Comparison of ENCODE assay signal across 10 mouse cellular contexts in genomic region chr11:101466552-101466950, GRCm38 (mm10). TPM values are rescaled to one million over a fixed set of nuclear protein-coding genes. Genes with fewer than 3 reads are reported as not detected.
DNase-seq lines count a peak whose midpoint lies in the region; ATAC-seq and TF ChIP-seq lines count a peak whose summit lies in the region.
"Not testable (repeated sequence)": the region's sequence is repeated elsewhere in the genome, so short reads cannot be mapped to it uniquely, and the experiment has no call there.
"Had no signal": no experiment of that assay in that cellular context is flagged by ENCODE, and none has a peak within 500 bp of the region (broad histone marks: within the 10 kb centered on the region; RNA-seq: fewer than 3 reads in every experiment).

No protein-coding gene starts in this region.

- not testable (repeated sequence) for ATAC-seq in embryonic facial prominence, embryonic 12.5 days (ENCODE audit: insufficient number of reproducible peaks, insufficient read depth, low FRiP score, low TSS enrichment); forebrain, embryonic 16.5 days; heart, postnatal 0 days (ENCODE audit: insufficient read depth, low read depth); intestine, postnatal 0 days; liver, embryonic 11.5 days (replicated peaks; ENCODE audit: low FRiP score); neural tube, embryonic 13.5 days (ENCODE audit: low read depth)

- H3K4me1 ChIP-seq in E14TG2a.4 (replicated peaks; ENCODE audit: low read depth, low read length) = peaks cover 82% of the 10 kb centered on the region
- H3K4me1 ChIP-seq in embryonic facial prominence, embryonic 12.5 days = peaks cover 30% of the 10 kb centered on the region
- peaks cover 52% of the 10 kb centered on the region for H3K4me1 ChIP-seq in forebrain, embryonic 16.5 days (replicated peaks; ENCODE audit: control insufficient read depth, insufficient read depth, low read length)
- not testable (repeated sequence) for H3K4me1 ChIP-seq in heart, postnatal 0 days (ENCODE audit: control insufficient read depth, insufficient read depth); intestine, postnatal 0 days (replicated peaks; ENCODE audit: control insufficient read depth, insufficient read depth, low read length)
- peaks cover 51% of the 10 kb centered on the region for H3K4me1 ChIP-seq in liver, embryonic 11.5 days (replicated peaks; ENCODE audit: control insufficient read depth, insufficient read depth, low read length)
- peaks cover 69% of the 10 kb centered on the region for H3K4me1 ChIP-seq in megakaryocyte, embryonic 14.5 days
- H3K4me1 ChIP-seq in neural tube, embryonic 13.5 days (replicated peaks) = peaks cover 76% of the 10 kb centered on the region

- not testable (repeated sequence) for H3K9ac ChIP-seq in embryonic facial prominence, embryonic 12.5 days; forebrain, embryonic 16.5 days (replicated peaks; ENCODE audit: low read depth, low read length); intestine, postnatal 0 days (ENCODE audit: low read depth, low read length); liver, embryonic 11.5 days (ENCODE audit: low read depth, low read length); neural tube, embryonic 13.5 days
- peak overlapping the region; percentile 62; the same call in 1 of the 2 replicates for H3K9ac ChIP-seq in heart, postnatal 0 days (replicated peaks; ENCODE audit: low read depth, low read length)

- H3K27ac ChIP-seq in embryonic facial prominence, embryonic 12.5 days; forebrain, embryonic 16.5 days (ENCODE audit: low read length); heart, postnatal 0 days (ENCODE audit: low read depth); intestine, postnatal 0 days (ENCODE audit: low read depth, low read length); liver, embryonic 11.5 days (ENCODE audit: low read depth, low read length); neural tube, embryonic 13.5 days (replicated peaks): not testable (repeated sequence)

- not testable (repeated sequence) for DNase-seq in heart, postnatal 0 days (ENCODE audit: low spot score); liver, embryonic 11.5 days (ENCODE audit: low spot score)

- H3K4me3 ChIP-seq in E14TG2a.4 (replicated peaks; ENCODE audit: low read length) = peak overlapping the region; percentile 91
- H3K4me3 ChIP-seq in embryonic facial prominence, embryonic 12.5 days = peak overlapping the region; percentile 73; the same call in 1 of the 2 replicates
- peak overlapping the region; percentile 94 for H3K4me3 ChIP-seq in forebrain, embryonic 16.5 days (replicated peaks; ENCODE audit: low read length)
- peak overlapping the region; percentile 73 for H3K4me3 ChIP-seq in heart, postnatal 0 days (ENCODE audit: low read depth, low read length)
- peak overlapping the region; percentile 82; the same call in 1 of the 2 replicates for H3K4me3 ChIP-seq in intestine, postnatal 0 days (ENCODE audit: low read depth, low read length)
- peak overlapping the region; percentile 81 for H3K4me3 ChIP-seq in liver, embryonic 11.5 days (ENCODE audit: low read depth, low read length)
- H3K4me3 ChIP-seq in megakaryocyte, embryonic 14.5 days (replicated peaks) = peak overlapping the region; percentile 97
- peak overlapping the region; percentile 99 for H3K4me3 ChIP-seq in neural tube, embryonic 13.5 days

- TF ChIP-seq CTCF in E14TG2a.4 (conservative IDR thresholded peaks at IDR 0.05; ENCODE audit: low read length); heart, postnatal 0 days (IDR thresholded peaks at IDR 0.05; ENCODE audit: low read depth); intestine, postnatal 0 days (IDR thresholded peaks at IDR 0.05; ENCODE audit: low read depth): not testable (repeated sequence)

- WGBS in embryonic facial prominence, embryonic 12.5 days = 56% methylated on average over 5 of the region's 5 CpGs
- 59% methylated on average over 5 of the region's 5 CpGs for WGBS in forebrain, embryonic 16.5 days
- 49% methylated on average over 5 of the region's 5 CpGs for WGBS in heart, postnatal 0 days
- WGBS in intestine, postnatal 0 days = 58% methylated on average over 5 of the region's 5 CpGs
- WGBS in liver, embryonic 11.5 days = 57% methylated on average over 5 of the region's 5 CpGs
- 59% methylated on average over 5 of the region's 5 CpGs for WGBS in neural tube, embryonic 13.5 days

- H3K9me3 ChIP-seq in E14TG2a.4 (ENCODE audit: low read length); embryonic facial prominence, embryonic 12.5 days; forebrain, embryonic 16.5 days (ENCODE audit: control insufficient read depth, low read length); heart, postnatal 0 days (replicated peaks; ENCODE audit: control insufficient read depth, low read length); intestine, postnatal 0 days (ENCODE audit: control insufficient read depth); liver, embryonic 11.5 days (ENCODE audit: control insufficient read depth, low read length); megakaryocyte, embryonic 14.5 days; neural tube, embryonic 13.5 days: not testable (repeated sequence)

- peaks cover 25% of the 10 kb centered on the region for H3K36me3 ChIP-seq in E14TG2a.4 (ENCODE audit: insufficient read depth, low read length)
- not testable (repeated sequence) for H3K36me3 ChIP-seq in embryonic facial prominence, embryonic 12.5 days; forebrain, embryonic 16.5 days (ENCODE audit: control insufficient read depth, insufficient read depth); intestine, postnatal 0 days (ENCODE audit: control insufficient read depth, insufficient read depth); liver, embryonic 11.5 days (ENCODE audit: control insufficient read depth, insufficient read depth, low read length)
- peaks cover 13% of the 10 kb centered on the region for H3K36me3 ChIP-seq in heart, postnatal 0 days (replicated peaks; ENCODE audit: control insufficient read depth, insufficient read depth, low read length)
- H3K36me3 ChIP-seq in megakaryocyte, embryonic 14.5 days (replicated peaks; ENCODE audit: low read length) = peaks cover 13% of the 10 kb centered on the region
- H3K36me3 ChIP-seq in neural tube, embryonic 13.5 days = peaks cover 22% of the 10 kb centered on the region

- H3K27me3 ChIP-seq in E14TG2a.4 (ENCODE audit: insufficient read depth, low read length) = peaks cover 40% of the 10 kb centered on the region
- H3K27me3 ChIP-seq in embryonic facial prominence, embryonic 12.5 days = peaks cover 10% of the 10 kb centered on the region; the same call in 1 of the 2 replicates
- not testable (repeated sequence) for H3K27me3 ChIP-seq in forebrain, embryonic 16.5 days (replicated peaks; ENCODE audit: control insufficient read depth, insufficient read depth, low read length); heart, postnatal 0 days (ENCODE audit: control insufficient read depth, insufficient read depth, low read length); intestine, postnatal 0 days (replicated peaks; ENCODE audit: control insufficient read depth, insufficient read depth, low read length); liver, embryonic 11.5 days (replicated peaks; ENCODE audit: control insufficient read depth, insufficient read depth, low read length); neural tube, embryonic 13.5 days
- H3K27me3 ChIP-seq in megakaryocyte, embryonic 14.5 days (replicated peaks) = peaks cover 43% of the 10 kb centered on the region

- not testable (repeated sequence) for TF ChIP-seq EP300 in heart, postnatal 0 days (IDR thresholded peaks at IDR 0.05; ENCODE audit: low read depth)

- H3K4me2 ChIP-seq in embryonic facial prominence, embryonic 12.5 days (replicated peaks) = peak overlapping the region; percentile 94
- peak overlapping the region; percentile 67 for H3K4me2 ChIP-seq in forebrain, embryonic 16.5 days (ENCODE audit: low read length)
- H3K4me2 ChIP-seq in heart, postnatal 0 days (ENCODE audit: low read depth, low read length) = peak overlapping the region; percentile 89
- H3K4me2 ChIP-seq in intestine, postnatal 0 days (replicated peaks; ENCODE audit: low read depth) = peak overlapping the region; percentile 94
- peak overlapping the region; percentile 100 for H3K4me2 ChIP-seq in liver, embryonic 11.5 days
- H3K4me2 ChIP-seq in neural tube, embryonic 13.5 days = peak overlapping the region; percentile 86

RNA-seq across cellular contexts. Expression of gene Vat1, which starts 0.5 kb away (rescaled TPM):
- 32.2 and 35.4 TPM in 2 replicates for polyA plus RNA-seq in embryonic facial prominence, embryonic 12.5 days (2016; fragmentation: Nextera tagmentation; extraction: Ambion mirVana)
- polyA plus RNA-seq in forebrain, embryonic 16.5 days (2015; fragmentation: Nextera tagmentation; extraction: Ambion mirVana) = 65.5 and 79.5 TPM in 2 replicates
- total RNA-seq in heart, postnatal 0 days (2014; rRNA removed; ENCODE audit: low replicate concordance) = 82.0 and 84.2 TPM in 2 replicates
- polyA plus RNA-seq in heart, postnatal 0 days (2015; fragmentation: Nextera tagmentation; extraction: Ambion mirVana) = 19.5 and 19.7 TPM in 2 replicates
- 94.5 and 95.6 TPM in 2 replicates for polyA plus RNA-seq in intestine, postnatal 0 days (2015; fragmentation: Nextera tagmentation; extraction: Ambion mirVana)
- polyA plus RNA-seq in liver, embryonic 11.5 days (2014; fragmentation: Nextera tagmentation; extraction: Ambion mirVana) = 16.8 and 19.5 TPM in 2 replicates
- 47.7 and 94.2 TPM in 2 replicates for polyA plus RNA-seq in megakaryocyte, embryonic 14.5 days (2012; ENCODE audit: insufficient read depth, low replicate concordance)
- 72.6 and 75.8 TPM in 2 replicates for polyA plus RNA-seq in neural tube, embryonic 13.5 days (2015; fragmentation: Nextera tagmentation; extraction: Ambion mirVana)

RNA-seq across cellular contexts. Expression of gene Rnd2, which starts 1.8 kb away (rescaled TPM):
- polyA plus RNA-seq in embryonic facial prominence, embryonic 12.5 days (2016; fragmentation: Nextera tagmentation; extraction: Ambion mirVana) = 15.2 and 17.2 TPM in 2 replicates
- 91.6 and 95.8 TPM in 2 replicates for polyA plus RNA-seq in forebrain, embryonic 16.5 days (2015; fragmentation: Nextera tagmentation; extraction: Ambion mirVana)
- total RNA-seq in heart, postnatal 0 days (2014; rRNA removed; ENCODE audit: low replicate concordance) = 4.9 and 6.1 TPM in 2 replicates
- polyA plus RNA-seq in heart, postnatal 0 days (2015; fragmentation: Nextera tagmentation; extraction: Ambion mirVana) = 5.1 and 5.7 TPM in 2 replicates
- polyA plus RNA-seq in intestine, postnatal 0 days (2015; fragmentation: Nextera tagmentation; extraction: Ambion mirVana) = 27.8 and 31.9 TPM in 2 replicates
- polyA plus RNA-seq in liver, embryonic 11.5 days (2014; fragmentation: Nextera tagmentation; extraction: Ambion mirVana) = 3.7 and 5.4 TPM in 2 replicates
- 2.6 and 2.9 TPM in 2 replicates for polyA plus RNA-seq in megakaryocyte, embryonic 14.5 days (2012; ENCODE audit: insufficient read depth, low replicate concordance)
- polyA plus RNA-seq in neural tube, embryonic 13.5 days (2015; fragmentation: Nextera tagmentation; extraction: Ambion mirVana) = 80.5 and 83.0 TPM in 2 replicates
- total RNA-seq: monocyte, adult 5-6 weeks had no signal

RNA-seq across cellular contexts. Expression of gene Ifi35, which starts 18.3 kb away (rescaled TPM):
- polyA plus RNA-seq in embryonic facial prominence, embryonic 12.5 days (2016; fragmentation: Nextera tagmentation; extraction: Ambion mirVana) = 5.9 and 6.1 TPM in 2 replicates
- polyA plus RNA-seq in forebrain, embryonic 16.5 days (2015; fragmentation: Nextera tagmentation; extraction: Ambion mirVana) = 2.2 and 2.5 TPM in 2 replicates
- 26.3 and 28.9 TPM in 2 replicates for total RNA-seq in heart, postnatal 0 days (2014; rRNA removed; ENCODE audit: low replicate concordance)
- polyA plus RNA-seq in heart, postnatal 0 days (2015; fragmentation: Nextera tagmentation; extraction: Ambion mirVana) = 23.9 and 24.2 TPM in 2 replicates
- 100 and 102 TPM in 2 replicates for polyA plus RNA-seq in intestine, postnatal 0 days (2015; fragmentation: Nextera tagmentation; extraction: Ambion mirVana)
- polyA plus RNA-seq in liver, embryonic 11.5 days (2014; fragmentation: Nextera tagmentation; extraction: Ambion mirVana) = 31.2 and 34.6 TPM in 2 replicates
- 5.7 and 15.6 TPM in 2 replicates for polyA plus RNA-seq in megakaryocyte, embryonic 14.5 days (2012; ENCODE audit: insufficient read depth, low replicate concordance)
- 3.6 and 3.8 TPM in 2 replicates for polyA plus RNA-seq in neural tube, embryonic 13.5 days (2015; fragmentation: Nextera tagmentation; extraction: Ambion mirVana)

RNA-seq across cellular contexts. Expression of gene Rpl27, which starts 24.5 kb away (rescaled TPM):
- 361 and 382 TPM in 2 replicates for polyA plus RNA-seq in embryonic facial prominence, embryonic 12.5 days (2016; fragmentation: Nextera tagmentation; extraction: Ambion mirVana)
- 219 and 239 TPM in 2 replicates for polyA plus RNA-seq in forebrain, embryonic 16.5 days (2015; fragmentation: Nextera tagmentation; extraction: Ambion mirVana)
- total RNA-seq in heart, postnatal 0 days (2014; rRNA removed; ENCODE audit: low replicate concordance) = 796 and 938 TPM in 2 replicates
- 242 and 248 TPM in 2 replicates for polyA plus RNA-seq in heart, postnatal 0 days (2015; fragmentation: Nextera tagmentation; extraction: Ambion mirVana)
- 240 and 241 TPM in 2 replicates for polyA plus RNA-seq in intestine, postnatal 0 days (2015; fragmentation: Nextera tagmentation; extraction: Ambion mirVana)
- 553 and 579 TPM in 2 replicates for polyA plus RNA-seq in liver, embryonic 11.5 days (2014; fragmentation: Nextera tagmentation; extraction: Ambion mirVana)
- 250 and 697 TPM in 2 replicates for polyA plus RNA-seq in megakaryocyte, embryonic 14.5 days (2012; ENCODE audit: insufficient read depth, low replicate concordance)
- 303 and 315 TPM in 2 replicates for polyA plus RNA-seq in neural tube, embryonic 13.5 days (2015; fragmentation: Nextera tagmentation; extraction: Ambion mirVana)

RNA-seq across cellular contexts. Expression of gene Ptges3l, which starts 41.4 kb away (rescaled TPM):
- 7.4 and 9.1 TPM in 2 replicates for polyA plus RNA-seq in embryonic facial prominence, embryonic 12.5 days (2016; fragmentation: Nextera tagmentation; extraction: Ambion mirVana)
- polyA plus RNA-seq in forebrain, embryonic 16.5 days (2015; fragmentation: Nextera tagmentation; extraction: Ambion mirVana) = 2.0 TPM in 2 replicates
- total RNA-seq in heart, postnatal 0 days (2014; rRNA removed; ENCODE audit: low replicate concordance) = 32.8 and 40.7 TPM in 2 replicates
- polyA plus RNA-seq in heart, postnatal 0 days (2015; fragmentation: Nextera tagmentation; extraction: Ambion mirVana) = 86.9 and 93.5 TPM in 2 replicates
- polyA plus RNA-seq in intestine, postnatal 0 days (2015; fragmentation: Nextera tagmentation; extraction: Ambion mirVana) = 7.0 and 7.8 TPM in 2 replicates
- 3.2 and 5.0 TPM in 2 replicates for polyA plus RNA-seq in liver, embryonic 11.5 days (2014; fragmentation: Nextera tagmentation; extraction: Ambion mirVana)
- polyA plus RNA-seq in megakaryocyte, embryonic 14.5 days (2012; ENCODE audit: insufficient read depth, low replicate concordance) = 2.8 TPM in 1 of 2 replicates, not detected in the other
- polyA plus RNA-seq in neural tube, embryonic 13.5 days (2015; fragmentation: Nextera tagmentation; extraction: Ambion mirVana) = 3.3 and 4.3 TPM in 2 replicates
- total RNA-seq: common myeloid progenitor, adult 5-6 weeks; monocyte, adult 5-6 weeks had no signal
